Mouse (Mus musculus): Measurements from ENCODE around the gene Aph1c.

DNA sequence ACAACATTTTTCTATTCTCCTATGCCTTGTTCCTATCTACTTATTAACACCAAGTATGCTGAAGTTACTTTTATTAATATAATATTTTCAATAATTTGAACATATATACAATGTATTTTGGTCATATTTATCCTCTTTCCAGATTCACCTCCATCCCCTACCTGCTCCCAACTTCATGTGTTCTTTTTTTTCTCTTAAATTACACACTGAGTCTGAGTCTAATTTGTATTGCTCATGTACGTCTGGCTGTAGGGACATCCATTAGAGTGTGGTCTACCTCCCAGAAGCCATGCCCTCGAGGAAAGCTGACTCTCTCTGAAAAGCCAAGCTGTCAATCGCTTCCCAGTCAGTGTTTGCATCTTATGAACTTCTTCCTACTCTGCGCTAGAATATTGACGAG is 37.8 kb downstream of the Aph1c start, which contains the start of gene Gm10647:
- no peak for TF ChIP-seq POLR2A (IDR thresholded peaks at IDR 0.05; ENCODE audit: insufficient read length, low read depth)
- TF ChIP-seq TCF3 (IDR thresholded peaks at IDR 0.05; ENCODE audit: insufficient read length, low read depth): no peak
- no peak for TF ChIP-seq TCF12 (IDR thresholded peaks at IDR 0.05; ENCODE audit: insufficient read depth, poor library complexity, severe bottlenecking)
- TF ChIP-seq POLR2AphosphoS2 (IDR thresholded peaks at IDR 0.05; ENCODE audit: insufficient read length, low read depth): no peak
- TF ChIP-seq CEBPB (IDR thresholded peaks at IDR 0.05; ENCODE audit: insufficient read depth, poor library complexity, severe bottlenecking): no peak
- no peak for TF ChIP-seq USF1 (IDR thresholded peaks at IDR 0.05; ENCODE audit: low read depth)
